Mouse (Mus musculus) thymus, postnatal 14 days (tissue): ENCODE measurements around the gene Fbf1.

Experiments used
- DNase-seq: peaks from one replicate; pipeline ENCODE4 v3.0.0; 2021

Gene Fbf1

DNA sequence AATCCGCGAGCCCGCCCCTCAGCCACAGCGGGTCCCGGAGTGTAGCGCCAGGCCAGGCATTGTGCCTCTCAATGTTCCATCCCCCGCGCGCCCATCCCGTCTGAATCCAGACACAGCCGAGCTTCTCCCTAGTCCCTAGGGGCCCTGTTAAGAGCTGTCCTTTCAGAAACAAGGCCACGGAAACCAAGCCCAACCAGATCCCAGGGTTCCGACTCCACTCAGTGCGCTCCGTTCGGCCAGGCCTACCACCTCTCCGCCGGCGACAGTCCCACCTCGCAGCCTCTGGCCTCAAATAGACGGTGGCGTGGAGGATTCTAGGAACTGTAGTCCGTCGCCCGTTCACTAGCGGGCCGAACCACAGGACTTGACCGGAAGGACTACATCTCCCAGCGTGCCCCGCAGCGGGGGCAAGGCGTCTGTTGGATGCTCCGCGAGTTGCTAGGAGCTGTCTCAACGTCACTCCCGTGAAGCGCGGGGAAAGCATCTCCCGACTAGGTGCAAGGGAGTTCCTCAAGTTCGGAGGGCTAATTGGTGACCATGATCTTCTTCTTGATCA is at the start of gene Fbf1:
Gene Fbf1, minus strand, starts transcription at position 283 of the 556 bp plus-strand sequence.
- peak; percentile 93 for DNase-seq

DNA sequence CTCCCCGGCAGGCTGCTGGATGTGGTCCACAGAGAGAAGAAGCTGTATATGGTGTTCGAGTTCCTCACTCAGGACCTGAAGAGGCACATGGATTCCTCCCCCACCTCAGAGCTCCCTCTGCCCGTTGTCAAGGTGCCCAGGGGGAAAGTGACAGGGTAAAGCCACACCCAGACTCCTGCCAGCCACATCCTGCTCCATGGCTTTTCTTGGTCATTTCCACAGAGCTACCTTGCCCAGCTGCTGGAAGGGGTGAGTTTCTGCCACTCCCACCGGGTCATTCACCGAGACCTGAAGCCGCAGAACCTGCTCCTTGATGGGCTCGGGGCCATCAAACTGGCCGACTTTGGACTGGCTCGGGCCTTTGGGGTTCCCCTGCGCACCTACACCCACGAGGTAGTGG is 48.6 kb upstream of the Fbf1 start:
- no peak for DNase-seq

DNA sequence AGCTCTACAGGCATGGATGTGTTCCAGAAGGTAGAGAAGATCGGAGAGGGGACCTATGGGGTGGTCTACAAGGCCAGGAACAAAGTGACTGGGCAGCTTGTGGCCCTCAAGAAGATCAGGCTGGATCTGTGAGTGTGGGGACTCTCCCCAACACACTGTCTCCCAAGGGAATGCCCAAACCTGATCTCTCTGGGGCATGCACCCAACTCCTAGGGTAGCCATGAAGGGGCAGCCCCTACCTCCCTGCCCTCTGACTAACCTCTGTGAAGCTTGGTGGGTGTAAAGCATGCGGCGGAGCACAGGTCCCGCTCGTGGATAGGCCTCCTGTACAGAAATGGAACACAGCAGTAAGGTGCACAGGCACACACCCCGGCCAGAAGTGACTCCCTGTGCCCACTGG is 48.0 kb upstream of the Fbf1 start:
- no peak for DNase-seq

DNA sequence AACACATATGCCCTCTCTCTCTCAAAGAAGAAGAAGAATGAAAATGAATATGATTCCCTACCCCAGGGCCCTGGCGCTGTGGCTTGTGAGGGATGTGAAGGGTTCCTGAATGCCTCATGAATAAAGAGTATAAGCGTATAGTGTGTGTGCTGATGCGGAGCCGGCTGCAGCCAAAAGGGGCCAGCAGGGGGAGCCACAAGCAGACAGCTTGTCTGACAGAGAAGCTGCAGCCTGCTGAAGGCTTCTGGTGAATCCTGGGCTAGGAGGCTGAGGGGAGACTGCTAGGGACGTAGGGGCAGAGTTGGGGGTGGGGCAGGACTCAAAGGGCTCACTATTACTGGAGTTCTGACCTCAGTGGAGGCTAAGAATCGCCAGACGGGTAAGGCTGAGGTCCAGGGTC is 47.2 kb upstream of the Fbf1 start:
- DNase-seq, result peak; percentile 57

DNA sequence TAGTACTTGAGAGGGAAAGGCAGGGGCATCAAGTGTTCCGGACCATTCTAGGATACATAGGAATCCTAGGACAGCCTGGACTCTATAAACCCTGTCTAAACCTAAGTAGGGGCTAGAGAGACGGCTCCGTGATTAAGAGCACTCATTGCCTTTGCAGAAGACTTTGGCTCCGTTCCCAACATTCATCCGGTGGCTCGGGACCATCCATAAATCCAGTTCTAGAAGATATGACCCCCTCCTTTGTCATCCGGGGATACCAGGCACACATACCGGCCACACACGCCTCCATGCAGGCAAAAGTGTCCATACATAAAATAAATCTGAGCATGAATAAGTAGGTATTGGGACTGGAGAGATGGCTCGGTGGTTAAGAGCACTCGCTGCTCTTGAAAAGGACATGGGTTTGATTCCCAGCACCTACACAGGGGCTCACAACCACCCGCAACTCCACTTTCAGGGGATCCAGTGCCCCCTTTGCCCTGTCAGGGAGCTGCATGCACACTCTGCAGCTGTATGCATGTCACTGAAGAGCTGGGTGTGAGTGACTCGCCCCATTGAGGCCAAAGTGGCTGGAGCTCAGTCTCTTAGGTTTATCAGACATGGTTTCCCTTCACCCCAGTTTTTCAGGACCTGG is 46.0 kb upstream of the Fbf1 start:
- no peak for DNase-seq

DNA sequence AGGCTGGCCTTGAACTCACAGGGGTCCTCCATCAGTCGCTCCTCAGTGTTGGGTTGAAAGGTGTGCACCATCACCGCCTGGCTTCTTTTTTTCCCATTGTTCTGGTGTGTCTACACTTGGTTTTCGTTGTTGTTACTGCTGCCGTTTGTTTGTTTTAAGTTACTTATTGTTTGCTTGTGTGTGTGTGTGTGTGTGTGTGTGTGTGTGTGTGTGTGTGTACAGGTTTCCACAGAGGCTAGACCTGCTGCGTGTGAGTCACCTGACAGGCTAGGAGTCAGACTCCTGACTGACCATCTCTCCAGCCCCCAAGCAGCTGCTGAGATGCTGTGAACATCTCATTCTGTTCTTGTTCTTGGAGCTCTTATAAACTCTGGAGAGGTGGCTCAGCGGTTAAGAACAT is 44.9 kb upstream of the Fbf1 start:
- DNase-seq, result no peak

DNA sequence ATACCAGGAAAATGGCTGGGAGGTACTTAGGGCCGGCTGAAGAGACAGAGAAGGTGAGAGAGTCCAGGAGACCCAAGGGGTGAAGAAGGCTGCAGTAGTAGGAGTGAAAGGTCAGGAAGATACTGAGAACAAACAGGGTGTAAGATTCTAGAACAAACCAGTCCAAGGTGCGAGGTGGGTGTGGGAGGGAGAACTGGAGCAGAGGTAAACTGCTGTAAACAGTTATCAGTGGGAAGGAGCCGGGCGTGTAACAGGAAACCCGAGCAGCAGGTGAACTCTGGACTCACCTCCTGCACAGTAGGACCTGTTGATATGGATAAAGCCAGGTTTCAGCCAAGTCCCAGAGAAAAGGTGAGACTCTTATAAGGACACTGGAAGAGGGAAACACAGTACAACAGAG is 42.7 kb upstream of the Fbf1 start:
- no peak for DNase-seq

DNA sequence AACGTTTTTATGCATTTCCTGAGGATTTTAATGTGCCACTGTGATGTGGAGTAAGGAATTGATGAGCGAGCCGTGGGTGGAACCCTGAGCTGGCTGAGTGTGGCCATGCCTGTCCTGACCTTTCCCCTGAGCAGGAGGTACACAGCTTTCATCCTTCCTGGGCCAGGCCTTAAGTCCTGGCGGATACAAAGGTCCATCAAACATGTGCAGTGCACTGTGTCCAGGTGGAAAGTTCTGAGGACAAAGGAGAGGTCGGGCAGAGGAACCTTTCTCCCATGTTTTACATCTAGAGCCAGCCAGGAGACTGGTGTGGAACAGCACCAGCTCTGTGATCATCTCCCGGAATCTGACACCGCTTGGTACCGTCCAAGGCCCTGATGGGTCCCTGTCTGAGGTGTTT is 41.3 kb upstream of the Fbf1 start:
- no peak for DNase-seq

DNA sequence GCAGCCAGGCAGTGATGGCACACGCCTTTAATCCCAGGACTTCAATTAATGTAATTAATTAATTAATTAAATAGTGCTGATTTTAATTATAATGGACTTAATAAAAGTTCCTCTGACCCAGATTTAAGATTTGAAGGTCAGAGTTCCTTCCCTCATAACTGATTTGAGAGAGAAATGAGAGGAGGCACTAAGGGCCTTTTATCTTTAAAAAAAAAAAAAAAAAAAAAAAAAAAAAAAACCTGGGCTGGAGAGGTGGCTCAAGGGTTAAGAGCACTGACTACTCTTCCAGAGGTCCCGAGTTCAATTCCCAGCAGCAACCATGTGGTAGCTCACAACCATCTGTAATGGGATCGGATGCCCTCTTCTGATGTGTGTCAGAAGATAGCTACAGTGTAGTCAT is 40.7 kb upstream of the Fbf1 start:
- DNase-seq, result no peak

DNA sequence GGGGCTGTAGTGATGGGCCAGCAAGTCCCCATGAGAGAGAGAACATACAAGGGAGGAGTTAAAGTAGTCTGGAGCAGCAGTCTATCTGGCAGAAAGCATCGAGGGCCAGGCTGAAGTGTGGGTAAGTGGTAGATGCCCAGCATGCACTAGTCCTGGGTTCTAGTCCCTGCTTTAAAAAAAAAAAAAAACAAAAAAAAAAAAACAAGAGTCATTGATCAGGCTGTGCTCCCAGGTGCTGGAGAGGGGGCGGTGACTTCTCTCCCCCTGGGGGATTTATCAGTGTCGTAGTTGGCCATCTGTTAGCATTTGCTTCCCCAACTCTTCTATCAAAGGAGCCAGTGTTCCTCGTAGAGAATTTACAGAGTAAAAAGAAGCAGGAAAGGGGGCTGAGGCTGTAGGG is 38.7 kb upstream of the Fbf1 start:
- no peak for DNase-seq

DNA sequence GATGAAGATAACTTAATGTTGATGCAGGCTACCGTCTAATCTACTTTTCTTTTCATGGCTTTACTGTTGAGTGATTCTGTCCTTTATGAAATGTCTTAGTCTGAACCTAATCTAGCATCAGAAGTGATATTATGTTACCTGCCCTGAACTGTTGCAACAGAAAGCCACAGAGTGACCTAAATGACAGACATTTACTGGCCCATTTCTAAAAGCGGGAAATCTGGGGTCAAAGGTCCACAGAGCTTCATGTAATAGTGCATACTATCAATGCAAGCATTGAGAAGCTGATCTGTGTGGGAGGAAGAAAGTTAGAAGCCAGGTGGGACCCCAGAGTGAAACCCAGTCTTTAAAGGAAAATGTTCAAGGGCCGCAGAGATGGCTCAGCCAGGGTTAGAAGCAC is 35.2 kb upstream of the Fbf1 start:
- DNase-seq, result no peak

DNA sequence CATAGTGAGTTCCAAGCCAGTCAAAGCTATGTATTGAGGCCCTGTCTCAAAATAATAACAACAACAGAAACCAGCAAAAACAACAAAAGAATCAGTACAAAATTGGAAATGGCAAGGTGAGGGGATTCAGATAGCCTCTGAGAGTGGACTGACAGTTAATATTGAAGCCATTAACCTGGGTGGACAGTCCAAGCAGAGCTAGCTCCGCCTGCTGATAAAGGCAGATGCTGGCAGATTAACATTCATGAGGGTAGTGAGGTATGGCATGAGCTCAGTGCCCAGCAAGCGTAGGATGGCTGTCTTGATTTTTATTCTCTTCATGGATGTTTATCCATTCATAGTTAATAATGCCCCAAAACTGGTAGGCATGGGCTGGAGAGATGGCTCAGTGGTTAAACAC is 33.2 kb upstream of the Fbf1 start:
- no peak for DNase-seq

DNA sequence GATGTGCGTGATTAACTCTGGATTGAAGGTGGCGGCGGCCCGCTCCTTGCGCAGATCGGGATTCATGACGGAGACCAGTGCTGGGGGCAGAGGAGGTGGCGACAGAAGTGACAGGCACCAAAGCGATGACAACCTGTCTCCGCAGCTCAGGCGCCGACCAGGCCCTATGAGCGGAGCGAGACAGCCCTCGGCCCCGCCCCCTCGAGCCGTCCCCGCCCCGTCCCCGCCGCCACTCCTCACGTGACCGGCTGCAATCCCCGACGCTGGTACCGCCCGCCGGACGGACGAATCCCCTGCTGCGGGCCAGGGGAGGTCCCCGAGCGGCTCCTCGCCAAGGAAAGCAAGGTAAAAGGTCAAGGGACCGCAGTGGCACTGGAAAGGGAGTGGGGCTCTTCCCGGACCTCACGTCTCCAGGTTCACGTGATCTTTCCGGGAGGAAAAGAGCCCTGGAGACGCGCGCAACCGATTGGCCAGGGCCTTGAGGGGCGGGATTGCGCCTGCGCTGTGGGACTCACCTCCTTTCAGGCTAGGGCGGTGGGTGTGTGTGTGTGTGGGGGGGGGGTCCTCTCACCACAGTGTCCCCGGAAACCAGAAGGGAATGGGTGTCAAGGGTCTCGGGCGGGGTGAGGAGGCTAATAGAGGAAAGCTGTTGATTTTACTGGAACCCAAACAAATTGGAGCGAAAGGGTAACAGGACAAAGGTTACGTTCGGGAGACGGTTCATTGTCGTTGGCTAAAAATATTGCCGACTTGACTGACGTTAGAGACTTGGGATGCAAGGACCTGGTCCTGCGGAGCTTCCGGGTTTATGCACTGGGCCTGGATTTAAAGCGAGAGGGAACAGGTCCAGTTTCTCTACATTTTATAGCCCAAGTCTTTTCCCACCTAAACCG is 30.9 kb upstream of the Fbf1 start, which contains the start of the genes Ten1 and Acox1:
Gene Ten1, plus strand, starts transcription at position 217 of the 893 bp plus-strand sequence.
Gene Acox1, minus strand, starts transcription at position 407 of the 893 bp plus-strand sequence.
- peak; percentile 96 for DNase-seq

DNA sequence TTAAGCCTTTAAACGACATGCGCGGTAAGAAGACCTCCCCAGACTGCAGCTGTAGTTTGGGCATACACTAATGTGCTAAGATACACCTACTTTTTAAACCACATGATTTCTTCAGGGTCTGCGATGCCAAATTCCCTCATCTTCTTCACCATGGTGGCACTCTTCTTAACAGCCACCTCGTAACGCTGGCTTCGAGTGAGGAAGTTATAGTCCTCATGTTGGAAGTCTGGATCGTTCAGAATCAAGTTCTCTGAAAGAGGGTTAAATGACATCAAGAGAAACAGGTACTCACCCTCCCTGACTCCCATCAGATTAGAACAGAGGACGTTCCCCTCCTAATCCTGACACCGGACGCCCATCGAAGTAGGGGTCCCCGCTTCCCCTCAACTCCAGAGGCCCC is 30.2 kb upstream of the Fbf1 start:
- no peak for DNase-seq

DNA sequence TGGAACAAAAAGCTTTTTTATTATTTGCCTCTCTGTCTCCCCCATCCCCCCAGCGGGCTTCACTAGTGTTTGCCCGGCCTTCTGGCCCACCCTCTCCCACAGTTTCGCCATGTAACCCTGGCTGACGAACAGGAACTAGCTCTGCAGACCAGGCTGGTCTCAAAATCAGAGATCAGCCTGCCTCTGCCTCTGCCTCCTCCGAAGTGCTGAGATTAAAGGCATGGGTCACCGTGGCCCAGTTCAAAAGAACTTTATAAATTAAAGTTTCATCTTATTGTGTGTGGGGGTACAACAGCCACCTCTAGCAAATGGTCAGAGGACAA is 29.6 kb upstream of the Fbf1 start:
- no peak for DNase-seq

DNA sequence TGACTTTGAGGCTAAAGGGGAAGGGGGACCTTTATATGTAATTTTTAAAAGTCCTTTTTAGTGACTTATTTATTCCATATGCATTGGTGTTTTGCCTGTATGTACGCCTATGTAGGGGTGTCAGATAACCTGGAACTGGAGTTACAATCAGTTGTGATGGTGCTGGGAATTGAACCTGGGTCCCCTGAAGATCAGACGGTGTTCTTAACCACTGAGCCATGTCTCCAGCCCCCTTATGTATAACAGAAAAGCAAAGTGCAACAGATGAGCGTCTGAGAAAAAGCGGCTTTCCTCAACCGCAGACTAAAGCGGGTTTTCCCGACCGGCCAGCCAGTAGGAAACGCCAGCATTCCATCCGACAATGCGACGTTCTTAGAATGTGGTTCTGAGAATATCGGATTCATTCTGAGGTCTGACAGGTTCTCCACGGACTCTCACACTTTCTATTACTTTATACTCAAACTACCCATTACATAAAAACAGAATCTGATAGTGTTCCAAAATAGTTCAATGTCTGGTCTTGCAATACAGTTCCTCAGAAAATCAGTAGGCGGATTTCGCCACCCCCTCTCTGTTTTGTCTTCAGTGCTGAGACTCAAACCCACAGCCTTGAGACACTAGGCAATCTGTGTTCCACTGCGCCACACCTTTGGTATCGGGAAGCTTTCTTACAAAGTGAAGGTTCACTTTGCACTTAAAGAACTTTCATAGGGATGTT is 29.1 kb upstream of the Fbf1 start:
- DNase-seq, result no peak

DNA sequence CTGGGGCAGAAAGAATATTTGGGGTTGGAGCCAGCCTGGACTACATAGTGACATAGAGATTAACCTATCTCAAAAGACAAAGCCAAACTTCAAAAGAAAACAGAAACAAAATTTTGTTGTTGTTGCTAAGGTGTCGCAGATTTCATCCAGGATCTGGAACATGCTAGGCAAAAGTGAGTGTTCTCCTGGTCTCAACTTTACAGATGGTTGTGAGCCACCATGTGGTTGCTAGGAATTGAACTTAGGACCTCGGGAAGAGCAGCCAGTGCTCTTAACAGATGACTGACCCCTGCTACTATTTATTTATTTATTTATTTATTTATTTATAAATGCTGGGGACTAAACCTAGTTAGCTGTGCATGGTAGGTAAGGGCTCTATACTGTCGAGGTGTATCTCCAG is 28.4 kb upstream of the Fbf1 start:
- DNase-seq, result no peak

DNA sequence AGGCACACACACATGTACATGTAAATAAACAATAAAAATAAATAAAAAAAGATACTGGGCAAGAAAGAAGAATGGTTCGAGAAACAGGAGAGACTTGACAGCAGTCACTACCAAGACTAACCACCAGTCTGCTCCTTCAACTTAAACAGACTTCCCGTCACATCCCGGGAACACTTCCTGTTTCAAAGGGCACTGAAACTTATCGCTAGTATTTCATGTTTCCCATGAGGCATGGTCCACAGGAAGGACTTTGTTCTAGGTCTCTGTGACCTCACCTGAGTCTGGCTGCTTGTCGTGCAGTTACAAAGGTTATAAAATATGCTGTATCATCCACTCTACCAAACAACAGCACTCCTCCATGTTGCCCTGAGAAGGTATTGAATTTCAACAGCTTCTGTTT is 27.3 kb upstream of the Fbf1 start:
- no peak for DNase-seq

DNA sequence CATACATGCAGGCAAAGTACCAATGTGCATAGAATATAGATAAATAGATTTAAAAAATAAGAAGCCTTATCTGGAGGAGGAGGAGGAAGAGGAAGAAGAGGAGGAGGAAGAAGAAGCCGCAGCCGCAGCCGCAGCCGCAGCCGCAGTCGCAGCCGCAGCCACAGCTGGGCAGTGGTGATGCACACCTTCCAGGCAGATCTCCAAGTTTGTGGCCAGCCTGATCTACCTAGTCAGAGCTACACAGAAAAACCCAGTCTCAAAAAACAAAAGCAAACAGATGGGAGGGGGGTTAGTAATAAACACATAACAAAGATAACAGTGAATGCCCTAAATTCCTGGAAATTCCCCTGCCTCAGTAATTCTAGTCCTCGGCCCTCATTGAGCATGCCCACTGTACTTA is 26.7 kb upstream of the Fbf1 start:
- DNase-seq, result no peak

DNA sequence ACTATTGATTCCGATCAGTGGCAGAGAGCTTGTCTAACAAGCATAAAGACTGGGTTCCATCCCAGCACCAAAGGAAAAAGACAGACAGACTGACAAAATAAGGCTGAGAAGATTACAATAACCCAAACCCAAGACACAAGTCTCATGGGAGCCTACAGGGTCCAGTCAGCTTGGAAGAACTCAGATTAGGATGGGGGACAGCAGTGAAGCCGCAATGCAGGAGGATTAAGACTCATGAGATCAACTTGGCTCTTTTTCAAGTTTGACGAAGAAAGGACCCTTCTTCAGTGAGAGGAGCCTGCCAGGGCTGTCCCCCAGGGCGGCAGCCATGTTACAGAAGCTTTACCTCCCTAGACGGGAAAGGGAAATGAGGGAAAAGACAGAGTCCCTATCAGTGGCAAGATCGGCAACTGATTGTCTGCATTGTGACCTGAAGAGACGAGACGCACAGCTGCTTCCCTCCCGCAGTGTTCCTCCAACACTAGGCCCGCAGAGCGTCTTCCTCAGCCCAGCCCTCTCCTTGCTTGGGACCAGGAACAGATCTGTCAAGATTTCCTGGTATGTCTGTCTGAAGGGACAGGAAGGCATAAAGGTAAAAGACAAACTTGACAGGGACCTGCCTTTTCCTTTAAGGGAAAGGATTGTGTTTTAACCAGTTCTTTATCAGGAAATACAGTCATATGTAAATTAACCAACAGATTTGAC is 19.4 kb upstream of the Fbf1 start:
- no peak for DNase-seq

DNA sequence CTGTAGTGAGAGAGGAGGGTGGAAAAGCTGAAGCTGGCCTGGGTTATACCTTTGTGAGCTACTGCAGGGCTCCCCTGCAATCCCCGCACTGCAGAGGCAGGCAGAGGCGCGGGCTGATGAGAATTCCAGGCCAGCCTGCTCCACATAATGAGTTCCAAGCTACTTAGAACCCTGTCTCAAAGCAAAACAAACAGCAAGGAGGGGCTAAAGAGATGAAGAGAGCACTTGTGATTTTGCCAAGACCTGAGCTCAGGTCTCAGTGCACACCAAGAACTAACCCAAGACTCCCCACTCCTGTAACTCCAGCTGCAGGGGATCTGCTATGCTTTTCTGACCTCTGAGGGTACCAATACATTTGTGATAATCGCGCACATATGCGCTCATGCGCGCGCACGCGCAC is 18.4 kb upstream of the Fbf1 start:
- DNase-seq, result no peak

DNA sequence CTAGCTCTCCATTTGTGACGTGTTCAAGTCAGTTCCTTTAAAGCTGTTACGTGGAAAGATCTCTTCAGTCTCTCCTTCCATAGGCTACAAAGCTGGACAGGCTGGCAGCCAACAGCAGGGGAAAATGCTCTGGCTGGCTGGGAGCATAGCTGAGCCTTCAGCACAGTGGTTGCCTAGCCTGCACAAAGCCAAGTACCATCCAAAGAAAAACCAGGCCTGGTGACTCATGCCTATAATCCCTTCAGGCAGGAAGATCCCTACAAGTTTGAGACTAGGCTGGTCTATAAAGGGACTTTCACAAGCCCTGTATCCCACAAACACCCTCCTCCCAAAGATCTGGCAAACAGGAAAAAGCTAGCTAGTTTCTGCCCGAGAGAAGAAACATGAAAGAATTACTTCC is 17.9 kb upstream of the Fbf1 start:
- no peak for DNase-seq
